Mouse (Mus musculus) left cerebral cortex, adult 9 months (tissue): ENCODE results near the gene Tlr8.
"Not testable (repeated sequence)": the region's sequence is repeated elsewhere in the genome, so short reads cannot be mapped to it uniquely, and the experiment has no call there.

ENCODE experiments used
- DNase-seq, 2 experiments: peaks; one replicate each; pipeline ENCODE4 v3.0.0; 2022; ENCODE audit warnings: low spot score in 2 of 2

Tlr8 gene

GRCm38 (mm10) chrX:167264086-167264485, at the start of gene Tlr8:
Tlr8 (minus strand) TSS chrX:167264329.
- no peak for DNase-seq

GRCm38 (mm10) chrX:167302061-167302460, 37.9 kb upstream of the Tlr8 start:
- not testable (repeated sequence) for DNase-seq

GRCm38 (mm10) chrX:167276953-167277352, 12.8 kb upstream of the Tlr8 start:
- DNase-seq: peak; percentile 9 to 73

GRCm38 (mm10) chrX:167276551-167276950, 12.4 kb upstream of the Tlr8 start:
- DNase-seq: peak in 1 of 2 experiments; percentile 4

- DNase-seq: no peak
Measured at GRCm38 (mm10) chrX:167263530-167263929, 599 bp downstream of the Tlr8 start.

GRCm38 (mm10) chrX:167241736-167242135, 22.4 kb downstream of the Tlr8 start:
- no peak for DNase-seq

- no peak for DNase-seq
Measured at GRCm38 (mm10) chrX:167239293-167239921, 24.7 kb downstream of the Tlr8 start.

GRCm38 (mm10) chrX:167233104-167233687, 30.9 kb downstream of the Tlr8 start:
- DNase-seq: peak in 1 of 2 experiments; percentile 74

- DNase-seq: no peak
Measured at GRCm38 (mm10) chrX:167231150-167231549, 33.0 kb downstream of the Tlr8 start.

GRCm38 (mm10) chrX:167229819-167230218, 34.3 kb downstream of the Tlr8 start:
- DNase-seq: no peak

GRCm38 (mm10) chrX:167229206-167229605, 34.9 kb downstream of the Tlr8 start:
- DNase-seq: peak in 1 of 2 experiments; percentile 69

- DNase-seq: no peak
Measured at GRCm38 (mm10) chrX:167227756-167228155, 36.4 kb downstream of the Tlr8 start.

GRCm38 (mm10) chrX:167227138-167227537, 37.0 kb downstream of the Tlr8 start:
- no peak for DNase-seq

GRCm38 (mm10) chrX:167226570-167226969, 37.6 kb downstream of the Tlr8 start:
- DNase-seq: no peak

GRCm38 (mm10) chrX:167212707-167213106, 51.4 kb downstream of the Tlr8 start:
- peak in 1 of 2 experiments; percentile 47 for DNase-seq

GRCm38 (mm10) chrX:167211871-167212555, 52.1 kb downstream of the Tlr8 start:
- DNase-seq: no peak

- DNase-seq: peak in 1 of 2 experiments; percentile 20
Measured at GRCm38 (mm10) chrX:167210319-167210728, 53.8 kb downstream of the Tlr8 start.

GRCm38 (mm10) chrX:167209828-167210227, 54.3 kb downstream of the Tlr8 start:
- no peak for DNase-seq

- DNase-seq: peak; percentile 56 to 80
Measured at GRCm38 (mm10) chrX:167208978-167209754, 55.0 kb downstream of the Tlr8 start, which contains the start of gene Tmsb4x. Tmsb4x (minus strand) TSS chrX:167209315.

GRCm38 (mm10) chrX:167208506-167208820, 55.7 kb downstream of the Tlr8 start:
- DNase-seq: peak in 1 of 2 experiments; percentile 44

GRCm38 (mm10) chrX:167207741-167208505, 56.2 kb downstream of the Tlr8 start:
- peak in 1 of 2 experiments; percentile 23 for DNase-seq
